Mouse (Mus musculus) G1E (cell line): ENCODE results near the gene Lrrc2. TPM values are rescaled to one million over a fixed set of nuclear protein-coding genes. Genes with fewer than 3 reads are reported as not detected.

ENCODE experiments used
- ATAC-seq: 2 replicates; pipeline ENCODE4 v1.8.0; 2016; ENCODE audit warnings: mild to moderate bottlenecking; ENCODE audit not compliant: insufficient number of reproducible peaks, poor library complexity, low FRiP score, severe bottlenecking; ENCODE audit errors: extremely low read depth
- DNase-seq: peaks from one replicate; pipeline ENCODE4 v3.0.0; 2012; ENCODE audit warnings: low spot score
- H3K27me3 ChIP-seq: 2 replicates; pipeline ENCODE4 v1.6.1; 2012; ENCODE audit warnings: mild to moderate bottlenecking, low read length, inconsistent platforms; ENCODE audit not compliant: insufficient read depth
- H3K36me3 ChIP-seq: replicated peaks from 2 replicates; pipeline ENCODE3; 2012; ENCODE audit warnings: mild to moderate bottlenecking, inconsistent platforms
- H3K4me1 ChIP-seq: 2 replicates; pipeline ENCODE4 v1.6.1; 2012; ENCODE audit warnings: low read depth, low read length, inconsistent platforms, mixed read lengths; ENCODE audit not compliant: insufficient read depth
- H3K4me3 ChIP-seq: 2 replicates; pipeline ENCODE4 v1.5.1; 2012; ENCODE audit warnings: low read depth, mild to moderate bottlenecking, inconsistent platforms, low read length, moderate library complexity, mixed read lengths
- H3K9me3 ChIP-seq: replicated peaks from 2 replicates; pipeline ENCODE4 v1.6.1; 2012; ENCODE audit warnings: inconsistent platforms
- CTCF ChIP-seq: IDR thresholded peaks from 2 replicates; pipeline ENCODE4 v1.5.1; 2012; ENCODE audit warnings: low read depth, low read length, inconsistent platforms, mixed read lengths
- GATA1 ChIP-seq: IDR thresholded peaks from 2 replicates; pipeline ENCODE4 v1.6.1; 2012; ENCODE audit warnings: borderline replicate concordance, low read length, inconsistent platforms, mixed read lengths
- GATA2 ChIP-seq: IDR thresholded peaks from 2 replicates; pipeline ENCODE4 v1.6.1; 2012; ENCODE audit warnings: low read depth, low read length, inconsistent platforms, borderline replicate concordance
- POLR2AphosphoS5 ChIP-seq: IDR thresholded peaks from 2 replicates; pipeline ENCODE4 v1.6.1; 2012; ENCODE audit warnings: low read depth, low read length, inconsistent platforms; ENCODE audit not compliant: insufficient replicate concordance
- TAL1 ChIP-seq: conservative IDR thresholded peaks from 2 replicates; pipeline ENCODE4 v1.6.1; 2012; ENCODE audit warnings: low read depth, low read length, inconsistent platforms, mixed read lengths
- polyA plus RNA-seq: library from polyadenylated mRNA; stranded (reverse); fragments of >175 nt; gene quantifications from 2 replicates; pipeline ENCODE4 v1.2.3, GENCODE M21; 2012
- total RNA-seq, 2 experiments: library from RNA; stranded (forward) in 1 of 2; stranded (reverse) in 1 of 2; fragments of 200-1000 nt in 1 of 2; fragments of >200 nt in 1 of 2; fragmentation: Nextera tagmentation in 1 of 2; gene quantifications; 2 replicates each; pipeline ENCODE4 v1.2.3; 2014 to 2017

Gene Lrrc2
- total and polyA plus RNA-seq, 3 experiments = 0.16 TPM; not detected in 2

DNA sequence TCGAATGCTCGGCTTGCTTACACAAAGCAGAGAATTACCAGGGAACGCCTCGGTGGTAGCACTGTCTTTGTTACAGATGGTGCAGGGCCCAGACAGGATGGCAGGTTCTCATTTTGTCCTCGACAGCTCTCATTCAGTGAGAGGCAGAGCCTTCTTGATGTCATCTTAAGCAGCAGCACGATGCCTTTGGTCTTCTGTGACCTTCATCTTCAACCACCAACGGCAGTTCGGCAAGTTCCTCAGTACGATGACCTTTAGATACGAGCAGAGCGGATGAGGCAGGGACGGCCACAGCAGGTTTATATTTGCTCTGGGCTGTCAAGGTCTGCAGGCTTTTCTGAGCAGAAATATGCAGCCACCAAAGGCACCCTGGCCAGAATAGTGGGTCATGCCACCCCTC lies 50.3 kb downstream of the Lrrc2 start:
- Histone ChIP-seq H3K4me3 (no peak overlapping the region), H3K27me3 (peaks cover 24% of the 10 kb centered on the region), H3K36me3 (no peaks in the 10 kb centered on the region), H3K4me1 (no peaks in the 10 kb centered on the region; the same call in 1 of the 2 replicates), H3K9me3 (no peaks in the 10 kb centered on the region)
- ATAC-seq (no peak), DNase-seq (no peak)
- no peak for TF ChIP-seq GATA1
- TF ChIP-seq TAL1 = no peak
- TF ChIP-seq CTCF = no peak

DNA sequence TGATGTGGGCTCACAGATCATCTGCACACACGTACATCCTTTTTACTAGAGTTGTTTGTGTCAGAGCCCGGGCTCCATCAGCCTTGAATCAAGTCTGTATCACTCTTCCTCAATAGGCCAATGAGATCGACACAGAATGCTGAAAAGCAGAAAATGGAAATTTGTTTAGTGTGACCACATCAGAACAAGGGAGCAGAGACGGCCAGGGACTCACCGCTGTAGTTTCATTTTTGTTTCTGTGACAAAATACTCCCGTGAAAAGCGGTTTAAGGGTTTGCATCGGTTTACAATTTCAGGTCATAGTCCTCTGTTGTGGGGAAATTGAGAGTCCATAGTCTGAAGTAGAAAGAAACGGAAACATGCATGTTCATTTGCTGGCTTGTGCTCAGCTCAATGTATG lies 51.9 kb downstream of the Lrrc2 start:
- Histone ChIP-seq H3K4me3 (no peak overlapping the region), H3K36me3 (no peaks in the 10 kb centered on the region), H3K9me3 (no peaks in the 10 kb centered on the region), H3K27me3 (peaks cover 24% of the 10 kb centered on the region), H3K4me1 (no peaks in the 10 kb centered on the region)
- TF ChIP-seq POLR2AphosphoS5 = no peak
- no peak for ATAC-seq
- no peak for DNase-seq

DNA sequence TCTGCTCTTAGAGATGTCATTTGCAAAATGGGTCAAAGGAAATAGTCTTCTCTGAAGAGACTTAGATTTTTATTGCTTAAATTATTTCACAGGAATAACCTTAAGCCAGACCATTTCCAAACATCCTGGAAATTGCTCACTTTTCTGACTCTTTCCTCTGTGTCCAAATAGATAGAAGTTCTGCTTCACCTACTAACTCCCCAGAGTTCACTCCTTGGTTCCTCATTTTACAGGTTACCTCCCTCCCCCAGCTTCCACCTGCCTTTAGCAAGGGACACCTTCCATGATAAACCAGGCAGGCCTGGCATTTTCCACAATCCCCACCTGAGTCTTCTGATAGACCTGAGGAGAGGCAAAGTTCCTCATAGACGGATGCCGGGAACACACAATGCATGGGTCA lies 55.2 kb downstream of the Lrrc2 start:
- H3K4me1 ChIP-seq = no peaks in the 10 kb centered on the region
- TF ChIP-seq POLR2AphosphoS5 = no peak
- TF ChIP-seq TAL1 = no peak
- no peak for TF ChIP-seq GATA2
- TF ChIP-seq GATA1 = no peak
- no peak for TF ChIP-seq CTCF
- ATAC-seq = no peak

DNA sequence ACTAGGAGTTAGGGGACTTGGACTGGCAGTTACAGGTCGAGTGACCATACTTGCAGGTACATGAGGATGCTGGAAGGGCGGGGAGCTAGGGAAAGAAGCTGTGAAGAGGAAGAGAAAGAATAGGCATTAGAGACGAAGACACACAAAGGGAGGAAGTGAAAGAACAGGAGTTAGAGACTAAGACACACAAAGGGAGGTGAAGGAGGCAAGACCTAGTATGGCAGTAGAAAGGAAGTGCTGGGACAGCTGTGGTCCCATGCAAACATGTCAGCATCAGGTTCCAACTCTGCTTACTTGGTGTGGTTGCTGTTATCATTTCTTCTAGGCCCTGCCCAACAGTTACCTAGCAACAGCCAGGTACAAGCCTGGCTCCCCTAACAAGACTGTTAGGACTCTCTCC lies 58.4 kb downstream of the Lrrc2 start:
- DNase-seq (no peak), ATAC-seq (no peak)
- no peaks in the 10 kb centered on the region for H3K4me1 ChIP-seq
- H3K27me3 ChIP-seq = peaks cover 24% of the 10 kb centered on the region
- H3K4me3 ChIP-seq = no peak overlapping the region
- no peaks in the 10 kb centered on the region for H3K9me3 ChIP-seq
- TF ChIP-seq GATA1 (no peak), CTCF (no peak), GATA2 (no peak), TAL1 (no peak), POLR2AphosphoS5 (no peak)
- H3K36me3 ChIP-seq = no peaks in the 10 kb centered on the region

More for the DNA sequence above, 55.2 kb downstream of the Lrrc2 start:
- Histone ChIP-seq H3K9me3 (no peaks in the 10 kb centered on the region), H3K4me3 (no peak overlapping the region), H3K27me3 (peaks cover 22% of the 10 kb centered on the region), H3K36me3 (no peaks in the 10 kb centered on the region)
- DNase-seq = no peak

DNA sequence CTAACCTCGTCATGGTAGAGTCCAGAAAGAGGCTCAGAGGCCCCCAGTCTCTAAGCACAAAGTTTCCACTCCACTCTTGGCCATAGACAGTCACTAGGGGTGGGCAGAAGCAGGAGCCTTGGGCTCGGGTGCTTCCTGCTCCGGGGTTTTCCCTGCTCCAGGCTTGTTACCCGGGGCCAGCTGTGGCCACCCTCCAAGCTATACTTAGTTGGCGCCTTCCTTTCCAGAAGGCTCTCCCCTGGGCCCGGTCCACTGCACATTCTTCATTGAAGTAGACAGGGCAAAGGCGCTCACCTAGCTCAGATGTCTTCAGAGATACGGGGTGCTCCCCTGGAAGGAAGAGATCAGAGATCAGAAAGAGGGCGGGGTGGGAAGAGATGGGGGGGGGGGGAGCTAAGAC lies 60.2 kb downstream of the Lrrc2 start:
- H3K4me1 ChIP-seq = no peaks in the 10 kb centered on the region
- no peak for TF ChIP-seq POLR2AphosphoS5
- TF ChIP-seq GATA2 = no peak
- no peak for TF ChIP-seq CTCF
- no peak for TF ChIP-seq TAL1
- TF ChIP-seq GATA1 = no peak
- peaks cover 13% of the 10 kb centered on the region for H3K27me3 ChIP-seq
- ATAC-seq (no peak), DNase-seq (no peak)
- H3K36me3 ChIP-seq = no peaks in the 10 kb centered on the region
- H3K9me3 ChIP-seq = no peaks in the 10 kb centered on the region
- no peak overlapping the region for H3K4me3 ChIP-seq

DNA sequence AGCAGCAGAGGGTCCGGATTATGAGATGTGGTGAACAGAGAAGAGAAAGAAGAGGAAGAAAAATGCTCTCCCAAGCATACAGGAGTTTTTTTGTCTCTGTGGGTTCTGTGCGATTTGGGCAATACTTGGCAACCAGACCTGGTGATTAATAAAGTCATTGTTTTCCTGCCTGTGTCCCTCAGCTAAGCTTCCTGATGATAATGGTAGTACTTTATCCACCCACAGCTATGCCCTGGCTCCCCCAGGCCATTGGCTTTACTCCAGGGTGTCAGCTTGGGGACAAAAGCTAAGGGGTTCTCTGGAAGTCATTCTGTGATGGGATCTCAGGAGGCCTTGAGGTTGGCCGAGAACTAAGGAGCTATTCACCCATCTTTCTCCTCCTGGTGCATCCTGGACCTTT lies 60.7 kb downstream of the Lrrc2 start:
- no peaks in the 10 kb centered on the region for H3K9me3 ChIP-seq
- no peak for ATAC-seq
- peaks cover 13% of the 10 kb centered on the region for H3K27me3 ChIP-seq
- no peak for TF ChIP-seq GATA2
- TF ChIP-seq POLR2AphosphoS5 = no peak
- no peak for TF ChIP-seq GATA1
- no peak for TF ChIP-seq TAL1
- no peak overlapping the region for H3K4me3 ChIP-seq
- no peaks in the 10 kb centered on the region for H3K4me1 ChIP-seq
- no peak for DNase-seq
- no peaks in the 10 kb centered on the region for H3K36me3 ChIP-seq

DNA sequence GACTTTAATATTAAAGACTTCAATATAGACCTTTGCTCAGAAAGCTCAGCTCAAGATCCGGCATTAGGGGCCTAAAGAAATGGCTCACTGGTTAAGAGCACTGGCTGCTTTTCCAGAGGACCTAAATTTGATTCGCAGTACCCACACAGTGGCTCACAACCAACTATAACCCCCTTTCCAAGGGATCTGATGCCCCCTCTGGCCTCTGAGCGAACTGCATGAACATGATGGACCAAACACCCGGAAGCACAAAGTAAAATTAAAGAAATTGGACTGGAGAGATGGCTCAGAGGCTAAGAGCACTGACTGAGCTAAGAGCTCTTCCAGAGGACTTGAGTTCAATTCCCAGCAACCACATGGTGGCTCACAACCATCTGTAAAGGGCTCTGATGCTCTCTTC lies 64.3 kb downstream of the Lrrc2 start:
- H3K36me3 ChIP-seq = no peaks in the 10 kb centered on the region
- ATAC-seq (no peak), DNase-seq (no peak)
- no peaks in the 10 kb centered on the region for H3K9me3 ChIP-seq
- H3K4me1 ChIP-seq = 0 out of 2 replicates have a peak, but pooled peaks cover 3% of the 10 kb centered on the region
- H3K27me3 ChIP-seq = peaks cover 24% of the 10 kb centered on the region
- H3K4me3 ChIP-seq = no peak overlapping the region
- no peak for TF ChIP-seq GATA2
- no peak for TF ChIP-seq CTCF
- TF ChIP-seq POLR2AphosphoS5 = no peak
- no peak for TF ChIP-seq TAL1
- no peak for TF ChIP-seq GATA1
